Mouse (Mus musculus): Measurements from ENCODE around the gene Gpr160.

Gene Gpr160

GRCm38 (mm10) chr3:30917160-30917559, 61.4 kb downstream of the Gpr160 start:
- DNase-seq: no peak

DNA sequence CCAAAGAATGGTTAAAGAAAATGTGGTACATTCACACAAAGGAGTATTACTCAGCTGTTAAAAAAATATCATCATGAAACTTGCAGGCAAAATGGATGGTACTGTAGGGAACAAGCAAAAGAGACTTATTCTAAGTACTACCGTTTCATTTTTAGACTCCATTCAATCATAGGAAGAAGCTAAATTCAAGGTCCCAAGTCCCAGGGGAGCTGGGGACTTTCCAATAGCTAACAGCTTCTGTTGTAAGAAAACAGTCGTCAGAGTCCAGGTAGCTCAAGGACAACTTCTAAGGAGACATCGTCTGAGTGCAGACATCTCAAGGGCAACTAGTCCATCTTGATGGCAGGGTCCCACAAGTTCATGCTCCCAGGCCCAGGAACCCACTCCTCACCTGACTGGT, 71.9 kb downstream of the Gpr160 start:
- no peak for DNase-seq

DNA sequence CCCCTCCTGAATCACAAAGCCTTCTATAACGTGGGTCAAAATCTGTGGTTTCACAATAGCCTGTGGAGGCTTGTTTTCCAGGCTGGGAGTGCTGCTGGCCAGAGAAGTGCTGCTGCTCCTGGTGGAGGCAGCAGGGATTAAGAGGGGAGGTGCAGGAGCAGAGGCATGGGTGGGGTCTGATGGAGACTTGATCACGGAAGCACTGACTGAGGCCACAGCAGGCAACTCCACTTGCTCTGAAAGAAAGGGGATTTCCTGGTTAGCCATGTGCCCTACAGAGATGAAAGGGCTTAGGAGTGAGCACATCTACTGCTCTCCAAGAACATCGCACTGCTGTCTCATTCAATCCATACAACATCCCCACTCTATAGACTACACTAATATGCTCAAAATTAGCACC, 74.1 kb downstream of the Gpr160 start:
- no peak for DNase-seq

DNA sequence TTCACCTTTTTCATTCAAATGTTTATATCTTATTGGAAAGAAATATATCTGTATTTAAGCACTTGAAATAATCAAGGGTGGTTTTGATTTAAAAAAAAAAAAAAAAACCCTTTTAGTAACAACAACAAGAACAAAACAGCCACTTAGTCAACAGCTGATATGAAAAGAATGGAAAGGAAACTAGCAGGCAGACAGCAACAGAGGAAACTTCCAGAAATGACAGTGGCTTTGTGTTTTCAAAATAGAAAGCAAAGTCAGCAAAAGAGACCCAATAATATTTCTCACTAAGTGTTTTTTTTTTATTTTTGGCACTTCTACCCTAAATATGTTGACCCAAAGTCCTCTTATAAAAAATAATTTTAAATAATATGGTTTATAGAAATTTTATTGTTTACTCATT, 78.6 kb downstream of the Gpr160 start:
- no peak for DNase-seq

All from cerebellum, postnatal 10 days (tissue).